Mouse (Mus musculus) neural tube, embryonic 13.5 days (tissue): ENCODE measurements at regions not wholly inside any gene's neighbourhood (a gene's known extent, or its start where the extent isn't known, plus 50 kb on each side); places are given as distances from the start of the nearest gene placed in this dataset.

Experiments used
- ATAC-seq: fragments of 200-750 bp; cut with Nextera tagmentation; 2 replicates; pipeline ENCODE4 v1.8.0; 2017; ENCODE audit warnings: low read depth, mild to moderate bottlenecking, moderate TSS enrichment, moderate library complexity
- H3K27ac ChIP-seq: fragments of 300-500 bp; sonication (generic); replicated peaks from 2 replicates; pipeline ENCODE4 v1.5.1; 2015; ENCODE audit warnings: moderate library complexity, mild to moderate bottlenecking, inconsistent platforms
- H3K27me3 ChIP-seq: fragments of 300-500 bp; sonication (generic); 2 replicates; pipeline ENCODE4 v1.6.1; 2015; ENCODE audit warnings: mild to moderate bottlenecking, inconsistent platforms
- H3K36me3 ChIP-seq: fragments of 300-500 bp; sonication (generic); 2 replicates; pipeline ENCODE4 v1.6.1; 2015; ENCODE audit warnings: mild to moderate bottlenecking, inconsistent platforms
- H3K4me1 ChIP-seq: fragments of 300-500 bp; sonication (generic); replicated peaks from 2 replicates; pipeline ENCODE4 v1.6.1; 2015; ENCODE audit warnings: inconsistent platforms
- H3K4me2 ChIP-seq: fragments of 300-500 bp; sonication (generic); 2 replicates; pipeline ENCODE4 v1.6.1; 2015; ENCODE audit warnings: inconsistent platforms, mild to moderate bottlenecking, moderate library complexity
- H3K4me3 ChIP-seq: fragments of 300-500 bp; sonication (generic); 2 replicates; pipeline ENCODE4 v1.5.1; 2015; ENCODE audit warnings: mild to moderate bottlenecking, inconsistent platforms
- H3K9ac ChIP-seq: fragments of 300-500 bp; sonication (generic); 2 replicates; pipeline ENCODE4 v1.6.1; 2015; ENCODE audit warnings: moderate library complexity, mild to moderate bottlenecking, inconsistent platforms
- H3K9me3 ChIP-seq: fragments of 300-500 bp; sonication (generic); 2 replicates; pipeline ENCODE4 v1.6.1; 2016; ENCODE audit warnings: inconsistent platforms
- WGBS: fragments of 180-500 bp; shearing (Covaris S2); methylation state at CpG from one replicate; pipeline ENCODE4 v1.1.7; 2015; 5-methylcytosine and 5-hydroxymethylcytosine counted together

DNA sequence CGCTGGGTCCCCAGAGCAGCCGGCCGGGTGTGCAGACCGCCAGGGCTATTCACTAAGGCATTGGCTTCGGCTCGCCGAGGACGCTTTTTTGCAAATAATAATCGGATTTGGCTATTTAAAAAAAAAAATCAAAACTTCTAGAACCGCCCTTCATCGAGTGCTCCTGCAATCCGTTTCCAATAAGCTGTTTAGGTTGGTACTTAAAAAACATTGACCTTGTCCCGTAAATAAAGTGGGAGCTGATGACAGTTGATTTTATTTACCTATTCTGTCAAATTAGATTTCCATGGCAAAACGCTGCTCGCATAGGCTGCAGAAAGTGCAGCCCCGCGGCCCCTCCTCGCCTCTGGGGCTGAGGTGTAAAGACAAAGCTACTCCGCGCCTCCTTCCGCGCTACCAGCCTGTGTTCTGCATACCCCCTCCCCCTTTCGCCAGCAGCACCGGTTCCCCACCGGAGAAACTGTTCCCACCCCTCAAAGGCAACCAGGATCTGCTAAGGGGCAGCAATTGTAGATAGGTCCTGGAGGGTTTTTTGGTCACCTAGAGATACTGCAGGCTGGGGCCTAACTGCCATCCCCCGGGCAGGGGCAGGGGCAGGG, 78.0 kb upstream of the Tbca start:
- peak overlapping the region; percentile 39; the same call in 1 of the 2 replicates for H3K27ac ChIP-seq
- no peak for ATAC-seq
- H3K4me3 ChIP-seq, result peak overlapping the region; percentile 17
- H3K27me3 ChIP-seq, result peaks cover 99% of the 10 kb centered on the region
- no peak overlapping the region for H3K9ac ChIP-seq
- under 1% methylated on average over 26 of the region's 26 CpGs for WGBS
- H3K4me2 ChIP-seq, result peak overlapping the region; percentile 44
- H3K4me1 ChIP-seq, result peaks cover 31% of the 10 kb centered on the region
- H3K9me3 ChIP-seq, result no peaks in the 10 kb centered on the region
- no peaks in the 10 kb centered on the region for H3K36me3 ChIP-seq

DNA sequence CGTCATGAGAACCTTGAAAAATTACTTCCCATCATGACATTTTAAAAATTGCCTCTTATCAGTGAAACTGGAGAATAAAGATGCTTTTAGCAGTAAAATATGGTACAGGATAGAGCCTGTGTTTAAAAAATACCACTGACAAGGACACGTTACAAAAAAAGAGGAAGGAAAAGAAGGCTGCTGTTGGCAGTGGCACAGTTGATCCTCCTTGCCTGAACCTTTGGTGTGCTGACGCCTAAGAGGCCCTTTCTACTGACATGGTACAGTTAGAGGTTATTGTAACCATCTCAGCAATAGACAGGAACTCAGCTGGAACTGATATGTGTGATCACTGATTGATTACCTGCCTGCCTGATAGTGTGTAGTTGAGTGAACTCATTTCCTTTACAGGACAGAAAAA, 75.3 kb upstream of the Tbca start:
- Histone ChIP-seq H3K36me3 (no peaks in the 10 kb centered on the region), H3K9ac (no peak overlapping the region), H3K27me3 (peaks cover 97% of the 10 kb centered on the region), H3K4me2 (no peak overlapping the region), H3K4me3 (no peak overlapping the region), H3K9me3 (no peaks in the 10 kb centered on the region), H3K4me1 (peaks cover 13% of the 10 kb centered on the region), H3K27ac (no peak overlapping the region)
- WGBS, result 57% methylated on average over 3 of the region's 3 CpGs
- ATAC-seq, result no peak

DNA sequence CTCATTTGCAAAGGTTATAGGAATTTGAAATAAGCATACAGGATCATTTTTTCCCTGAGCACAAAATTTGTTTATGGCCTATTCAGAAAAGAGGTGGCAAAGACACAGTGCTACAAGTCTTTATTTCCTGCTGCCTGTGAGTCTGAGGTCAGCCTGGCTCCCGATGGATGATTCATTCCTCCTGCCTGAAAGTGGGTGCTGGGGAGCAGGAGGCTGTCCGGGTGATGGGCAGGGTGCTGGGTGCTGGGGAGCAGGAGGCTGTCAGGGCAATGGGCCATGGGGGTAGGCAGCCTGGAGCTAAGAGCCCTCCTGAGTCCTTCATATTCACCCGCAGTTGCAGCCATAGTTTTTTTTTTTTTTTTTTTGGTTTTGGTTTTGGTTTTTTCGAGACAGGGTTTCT, 67.1 kb upstream of the Tbca start:
- Histone ChIP-seq H3K4me1 (no peaks in the 10 kb centered on the region), H3K9me3 (no peaks in the 10 kb centered on the region), H3K27ac (no peak overlapping the region), H3K36me3 (no peaks in the 10 kb centered on the region), H3K4me3 (no peak overlapping the region), H3K27me3 (peaks cover 38% of the 10 kb centered on the region), H3K4me2 (no peak overlapping the region), H3K9ac (no peak overlapping the region)
- WGBS, result 70% methylated on average over 4 of the region's 4 CpGs
- no peak for ATAC-seq
